Mouse (Mus musculus): ENCODE results near the gene Gm44805.

GRCm38 (mm10) chr7:19719200-19719599, 38.0 kb upstream of the Gm44805 start:
- no peak for TF ChIP-seq POLR2A (IDR thresholded peaks at IDR 0.05; ENCODE audit: borderline replicate concordance, control insufficient read depth, low read depth, low read length)
- no peak for TF ChIP-seq CTCF (IDR thresholded peaks at IDR 0.05; ENCODE audit: control insufficient read depth, insufficient read depth, low read length)

All from bone marrow, adult 2 months (tissue).